Mouse (Mus musculus) erythroid progenitor cell, adult 5-6 weeks (primary cell): ENCODE results near the gene Nt5c. TPM values are rescaled to one million over a fixed set of nuclear protein-coding genes. Genes with fewer than 3 reads are reported as not detected.
A peak's percentile ranks its signal among the peaks of the same experiment; 100 is the strongest.
"Not testable (repeated sequence)": the region's sequence is repeated elsewhere in the genome, so short reads cannot be mapped to it uniquely, and the experiment has no call there.

Source experiments
- ATAC-seq: replicated peaks from 2 replicates; pipeline ENCODE4 v1.8.0; 2016; ENCODE audit warnings: moderate number of reproducible peaks, mild to moderate bottlenecking, moderate TSS enrichment, inconsistent platforms; ENCODE audit not compliant: poor library complexity, low FRiP score, severe bottlenecking
- total RNA-seq, 2 experiments: library from RNA; stranded (forward) in 1 of 2; stranded (reverse) in 1 of 2; fragments of 150-400 nt in 1 of 2; fragments of 186-747, 209-891 nt in 1 of 2; gene quantifications; 2 replicates each; pipeline versions ENCODE4 v1.2.3 to v1.2.4; 2015 to 2017; ENCODE audit warnings: low replicate concordance in 2 of 2

Gene Nt5c
- total RNA-seq, 2 experiments from 2014 or later, result 13.0 to 37.2 TPM

DNA sequence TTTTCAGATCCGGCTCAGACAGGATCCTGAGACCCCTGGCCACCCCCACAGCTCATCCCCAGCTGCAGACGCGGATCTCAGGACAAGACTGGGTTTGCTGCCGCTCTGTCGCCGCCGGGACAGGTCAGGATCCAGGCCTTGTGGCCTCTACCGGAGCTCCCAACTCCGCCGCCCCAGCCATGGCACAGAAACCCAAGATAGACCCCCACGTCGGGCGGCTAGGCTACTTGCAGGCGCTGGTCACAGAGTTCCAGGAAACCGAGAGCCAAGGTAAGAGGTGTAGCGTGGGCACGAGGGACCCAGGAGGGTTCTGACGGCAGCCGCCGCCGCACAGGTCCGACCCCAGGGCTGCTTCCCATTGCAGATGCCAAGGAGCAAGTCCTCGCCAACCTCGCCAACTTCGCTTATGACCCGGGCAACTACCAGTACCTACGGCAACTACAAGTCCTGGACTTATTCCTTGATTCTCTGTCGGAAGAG, 15.9 kb downstream of the Nt5c start:
- ATAC-seq, result peak; percentile 47

DNA sequence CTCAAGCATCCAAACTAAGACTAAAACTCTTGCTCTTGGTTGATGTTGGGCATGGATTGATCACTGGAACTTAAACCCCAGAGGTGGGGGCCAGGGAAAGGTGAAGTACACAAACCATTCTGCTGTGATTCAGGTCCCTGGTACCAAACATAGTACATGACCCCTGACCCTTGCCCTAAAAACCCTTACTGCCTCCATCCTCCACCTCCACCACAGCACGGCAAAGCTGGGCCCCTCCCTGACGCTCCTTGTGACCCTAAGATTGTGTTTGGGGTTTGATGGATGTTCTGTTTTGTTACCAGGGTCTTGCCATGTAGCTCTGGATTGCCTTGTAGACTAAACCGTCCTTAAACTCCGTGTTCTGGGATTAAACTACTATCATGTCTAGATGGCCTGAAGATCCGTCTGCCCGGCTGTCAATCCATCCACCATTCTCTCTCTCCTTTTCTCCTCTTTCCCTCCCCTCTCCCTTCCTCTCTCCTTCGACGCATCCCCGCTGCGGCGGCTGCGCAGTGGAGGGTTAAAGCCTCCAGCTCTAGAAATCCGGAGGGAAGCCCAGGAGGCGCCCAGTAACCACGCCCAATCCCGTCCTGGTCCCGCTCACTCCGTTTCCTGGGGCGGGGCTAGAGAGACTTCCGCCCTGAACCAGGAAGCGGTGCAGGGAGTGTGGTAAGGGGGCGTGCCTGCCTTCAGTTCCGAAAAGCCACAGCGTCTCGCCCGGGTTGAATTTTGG, 16.5 kb downstream of the Nt5c start, which contains the start of gene Armc7:
Gene Armc7, plus strand, starts transcription at position 643 of the 733 bp plus-strand sequence.
- ATAC-seq, result peak; percentile 91

DNA sequence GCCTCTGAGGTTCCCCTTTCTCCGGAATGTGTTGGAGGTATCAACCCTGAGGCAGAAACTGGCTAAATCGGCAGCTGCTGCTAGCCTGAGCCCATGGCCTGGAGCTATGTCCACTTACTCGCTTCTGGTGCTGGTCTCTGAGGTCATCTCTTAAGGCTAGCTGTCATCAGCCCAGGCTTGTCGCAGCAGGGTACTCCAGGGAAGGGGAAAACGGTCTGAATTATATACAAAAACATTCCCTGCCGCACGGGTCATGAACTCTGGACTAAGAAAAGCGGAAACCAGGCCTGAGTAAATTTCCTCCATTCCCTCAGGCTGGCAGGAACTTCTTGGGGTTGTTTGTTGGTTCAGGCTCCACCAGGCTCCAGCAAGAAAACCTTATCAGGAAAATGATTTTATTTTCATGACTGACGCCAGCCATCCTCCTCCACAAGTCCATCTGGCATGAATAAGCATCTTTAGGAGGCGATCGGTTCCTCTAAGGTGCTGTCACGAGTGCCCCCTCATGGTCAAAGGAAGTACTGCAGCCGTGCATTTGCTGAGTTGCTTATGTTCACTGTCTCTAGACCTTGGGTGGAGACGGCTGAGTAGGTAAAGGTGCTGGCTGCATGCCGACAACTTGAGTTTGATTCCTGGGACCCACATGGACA, 17.9 kb downstream of the Nt5c start:
- peak; percentile 70 for ATAC-seq

DNA sequence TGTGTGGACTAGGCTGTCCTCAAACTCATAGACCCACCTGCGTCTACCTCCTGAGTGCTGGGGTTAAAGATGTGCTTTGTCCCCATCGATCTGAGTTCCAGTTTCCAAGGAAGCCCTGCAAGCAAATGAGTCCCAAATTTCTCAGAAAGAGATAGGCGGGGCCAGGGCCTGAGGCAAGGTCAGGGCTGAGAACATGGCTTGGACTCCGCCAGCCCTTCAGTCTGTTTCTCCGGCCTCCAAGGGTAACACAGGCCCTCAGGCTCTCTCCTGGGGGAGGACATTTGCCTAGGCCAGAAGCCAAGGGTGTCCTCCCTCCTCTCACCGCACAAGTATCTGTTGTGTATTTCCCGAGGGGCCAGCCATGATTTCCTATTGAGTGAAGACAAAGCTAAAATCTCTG, 19.5 kb downstream of the Nt5c start:
- no peak for ATAC-seq

DNA sequence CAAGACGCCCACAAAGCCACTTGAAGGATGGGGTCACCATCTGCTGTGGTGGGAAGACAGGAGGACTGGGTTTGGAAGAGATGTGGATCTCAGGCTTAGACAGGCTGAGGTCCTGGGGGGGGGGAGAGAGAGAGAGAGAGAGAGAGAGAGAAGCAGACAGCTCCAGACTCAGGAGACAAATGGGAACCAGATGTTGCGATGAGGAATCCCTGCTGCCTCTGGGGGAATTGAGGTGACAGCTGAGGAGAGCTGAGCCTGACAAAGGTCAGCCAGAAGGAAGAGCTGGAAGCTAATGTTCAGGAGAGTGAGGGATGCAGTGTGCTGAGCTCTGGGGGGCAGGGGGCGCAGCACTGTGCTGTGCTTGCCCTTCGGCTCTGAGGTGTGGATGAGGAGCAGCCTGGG, 24.4 kb downstream of the Nt5c start:
- no peak for ATAC-seq

DNA sequence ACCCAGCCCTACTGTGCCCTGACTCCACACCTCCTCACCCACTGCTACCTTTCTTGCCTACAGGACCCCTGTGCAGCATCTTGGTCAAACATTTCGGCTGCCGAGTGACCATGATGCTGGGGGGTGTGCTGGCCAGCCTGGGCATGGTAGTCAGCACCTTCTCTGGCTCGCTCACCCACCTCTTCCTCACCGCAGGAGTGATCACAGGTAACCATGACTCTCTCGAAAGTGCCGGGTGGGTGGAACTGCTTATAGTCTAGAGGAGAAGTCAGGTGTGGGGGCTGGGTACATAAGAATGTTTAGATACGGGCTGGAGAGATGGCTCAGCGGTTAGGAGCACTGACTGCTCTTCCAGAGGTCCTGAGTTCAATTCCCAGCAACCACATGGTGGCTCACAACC, 26.8 kb downstream of the Nt5c start:
- ATAC-seq, result no peak

DNA sequence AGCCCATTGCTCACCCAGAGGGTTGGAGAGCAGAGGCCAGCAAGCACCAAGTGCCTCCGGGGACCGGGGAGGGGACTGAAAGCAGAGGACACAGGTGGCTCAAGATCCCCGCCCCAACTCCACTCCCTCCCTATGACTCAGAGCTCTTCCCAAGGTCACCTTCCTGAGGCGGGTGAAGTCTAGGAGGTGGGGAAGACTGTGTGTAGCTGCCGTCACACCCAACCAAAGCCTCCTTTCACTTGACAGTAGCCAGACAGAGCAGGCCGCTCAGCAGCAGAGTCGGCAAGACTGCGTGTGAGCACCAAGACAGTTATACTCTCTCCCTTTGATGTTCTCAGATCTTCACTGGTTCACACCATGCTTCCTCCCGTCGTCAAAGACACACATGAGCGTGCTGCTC, 28.3 kb downstream of the Nt5c start:
- ATAC-seq, result no peak

DNA sequence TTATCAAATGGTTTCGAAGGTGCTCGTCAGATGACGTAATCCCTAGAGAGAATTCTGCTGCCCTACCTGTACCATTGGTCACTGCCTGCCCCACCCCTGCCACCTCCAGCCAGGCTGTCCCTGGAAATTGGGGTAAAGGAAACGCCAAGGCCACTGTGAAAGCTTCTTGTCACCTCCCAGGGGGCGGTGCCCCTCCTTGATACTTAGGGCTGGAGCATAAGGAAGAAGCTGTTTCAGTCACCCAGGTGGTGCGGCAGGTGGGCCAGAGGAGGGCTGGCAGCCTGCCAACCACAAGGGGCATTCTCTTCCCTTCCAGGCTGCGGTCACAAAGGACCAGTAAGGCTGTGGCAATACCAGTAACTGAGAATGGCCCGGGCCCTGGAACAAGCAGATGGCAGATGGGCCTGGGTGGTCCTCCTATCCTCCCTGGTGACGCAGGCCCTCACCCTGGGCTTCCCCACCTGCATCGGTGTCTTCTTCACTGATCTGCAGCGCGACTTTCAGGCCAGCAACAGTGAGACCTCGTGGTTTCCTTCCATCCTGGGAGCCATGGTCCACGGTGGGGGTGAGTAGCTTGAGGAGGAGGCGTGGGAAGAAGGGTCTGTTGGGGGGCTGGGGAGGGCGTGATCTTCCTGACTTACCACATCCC, 29.3 kb downstream of the Nt5c start, which contains the start of gene Slc16a5:
Gene Slc16a5, plus strand, starts transcription at position 232 of the 649 bp plus-strand sequence.
- ATAC-seq, result no peak; the same call in 1 of the 2 replicates

DNA sequence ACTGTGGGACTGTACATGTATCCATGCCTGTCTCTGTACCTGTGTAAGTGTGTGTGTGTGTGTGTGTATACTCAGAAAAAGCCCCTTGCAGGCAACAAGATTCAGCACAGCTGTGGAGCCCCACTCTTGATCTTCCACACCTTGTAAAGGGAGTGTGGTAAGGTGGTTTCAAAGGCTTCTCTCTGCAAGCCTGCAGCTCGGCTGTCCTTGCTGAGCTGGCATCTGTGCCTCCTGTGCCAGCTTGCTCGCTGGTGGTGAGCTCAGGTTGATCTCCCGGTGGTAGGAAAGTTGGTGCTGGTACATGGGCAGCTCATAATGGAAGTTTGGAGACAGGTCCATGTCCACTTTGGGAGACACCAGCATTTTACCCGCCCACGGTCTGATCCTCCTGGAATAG, 29.8 kb downstream of the Nt5c start:
- ATAC-seq, result no peak

DNA sequence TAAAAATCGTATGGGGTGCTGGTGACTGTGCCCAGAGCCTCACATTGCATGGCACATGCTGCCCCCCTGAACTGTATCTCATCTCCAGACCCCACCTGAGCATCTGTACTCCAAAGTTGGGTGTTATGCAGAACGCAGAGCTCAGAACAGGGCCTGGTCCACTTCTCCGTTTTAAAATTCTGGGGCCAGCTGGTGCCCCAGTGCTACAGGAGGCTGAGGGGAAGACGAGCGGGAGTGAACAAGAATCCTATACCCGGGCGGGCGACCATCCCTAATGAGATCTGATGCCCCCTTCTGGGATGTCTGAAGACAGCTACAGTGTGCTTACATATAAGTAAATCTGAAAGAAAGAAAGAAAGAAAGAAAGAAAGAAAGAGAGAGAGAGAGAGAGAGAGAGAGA, 30.7 kb downstream of the Nt5c start:
- ATAC-seq, result no peak

DNA sequence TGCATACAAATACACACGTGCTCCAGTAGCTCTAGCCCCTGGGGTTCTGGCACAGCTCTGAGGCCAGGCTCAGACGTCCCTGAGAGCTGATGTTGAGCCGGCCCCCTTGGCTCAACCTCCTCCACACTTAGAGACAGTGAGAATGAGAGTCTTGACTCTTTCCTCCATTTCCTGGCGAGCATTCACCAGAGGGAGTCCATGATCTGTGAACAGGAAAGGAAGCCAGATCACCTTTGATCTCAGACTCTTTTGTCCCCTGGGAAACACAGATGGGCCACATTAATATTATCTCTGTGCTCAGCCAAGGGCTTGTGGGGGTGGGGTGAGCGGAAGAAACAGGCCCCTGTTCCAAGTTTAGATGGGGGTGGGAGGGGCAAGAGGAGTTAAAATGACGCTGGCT, 34.3 kb downstream of the Nt5c start:
- ATAC-seq, result no peak

DNA sequence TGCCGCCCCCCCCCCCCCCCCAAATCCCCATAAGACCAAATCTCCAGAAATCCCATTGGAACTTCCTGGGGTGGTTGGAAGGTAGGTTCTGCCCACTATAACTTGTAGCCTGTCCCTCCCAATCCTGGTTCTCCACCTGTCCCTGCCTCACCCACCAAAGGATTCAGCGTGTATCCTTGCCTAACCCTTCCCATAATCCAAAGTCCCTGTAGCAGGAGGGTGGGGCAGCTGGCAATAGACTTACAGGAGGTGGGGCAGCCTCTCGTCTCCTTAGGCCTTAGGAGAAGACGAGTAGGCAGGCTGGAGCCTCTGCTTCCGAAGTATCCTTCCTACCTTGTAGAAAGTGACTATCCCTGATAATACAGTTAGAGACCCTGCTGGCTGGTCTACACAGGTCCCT, 35.5 kb downstream of the Nt5c start:
- no peak for ATAC-seq

DNA sequence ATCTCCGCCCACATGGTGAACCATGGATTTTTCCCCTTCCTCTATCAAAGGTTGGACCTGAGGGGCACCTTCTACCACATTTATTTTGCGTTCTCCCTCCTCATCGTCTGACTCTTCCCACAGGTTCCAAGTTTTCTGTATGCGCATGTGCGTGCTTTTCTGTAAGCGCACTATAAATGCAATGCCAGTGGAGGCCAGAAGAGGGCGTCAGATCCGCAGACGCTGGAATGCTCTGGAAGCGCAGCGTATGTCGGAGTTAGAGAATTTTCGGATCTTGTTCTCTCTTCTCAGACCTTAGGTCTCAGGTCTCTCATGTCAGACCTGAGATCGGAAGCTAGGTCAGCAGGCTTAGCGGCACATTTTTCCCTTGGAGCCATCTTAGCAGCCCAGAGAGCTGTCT, 36.0 kb downstream of the Nt5c start:
- ATAC-seq, result no peak

DNA sequence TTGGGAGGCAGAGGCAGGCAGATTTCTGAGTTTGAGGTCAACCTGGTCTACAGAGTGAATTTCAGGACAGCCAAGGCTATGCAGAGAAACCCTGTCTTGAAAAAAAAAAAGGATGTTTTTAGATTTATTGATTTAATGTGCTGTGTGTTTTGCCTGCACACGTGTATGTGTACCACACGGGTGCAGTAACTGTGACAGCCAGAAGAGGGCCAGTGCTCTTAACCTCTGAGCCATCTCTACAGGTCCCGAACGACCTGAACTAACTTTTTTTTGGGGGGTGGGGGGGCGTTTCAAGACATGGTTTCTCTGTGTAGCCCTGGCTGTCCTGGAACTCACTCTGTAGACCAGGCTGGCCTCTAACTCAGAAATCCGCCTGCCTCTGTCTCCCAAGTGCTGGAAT, 36.8 kb downstream of the Nt5c start:
- not testable (repeated sequence) for ATAC-seq

DNA sequence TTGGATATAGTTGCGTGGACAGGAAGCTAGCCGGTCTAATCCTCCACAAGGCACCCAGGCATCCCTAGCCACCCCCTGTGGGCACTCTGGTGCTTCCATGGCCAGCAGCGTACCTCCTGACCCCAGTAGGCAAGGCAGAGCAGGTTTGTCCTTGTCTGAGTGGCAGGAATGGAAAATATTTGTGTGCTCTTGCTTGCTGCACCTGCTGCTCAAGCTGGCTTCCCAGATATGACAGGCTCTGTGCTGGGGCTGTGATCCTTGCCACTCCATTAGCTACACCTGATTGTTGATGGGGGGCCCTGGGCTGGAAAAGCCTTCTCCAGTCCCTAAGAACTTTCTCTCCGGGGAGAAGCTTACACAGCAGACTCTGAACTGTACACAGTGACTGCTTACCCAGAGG, 38.4 kb downstream of the Nt5c start:
- no peak for ATAC-seq

DNA sequence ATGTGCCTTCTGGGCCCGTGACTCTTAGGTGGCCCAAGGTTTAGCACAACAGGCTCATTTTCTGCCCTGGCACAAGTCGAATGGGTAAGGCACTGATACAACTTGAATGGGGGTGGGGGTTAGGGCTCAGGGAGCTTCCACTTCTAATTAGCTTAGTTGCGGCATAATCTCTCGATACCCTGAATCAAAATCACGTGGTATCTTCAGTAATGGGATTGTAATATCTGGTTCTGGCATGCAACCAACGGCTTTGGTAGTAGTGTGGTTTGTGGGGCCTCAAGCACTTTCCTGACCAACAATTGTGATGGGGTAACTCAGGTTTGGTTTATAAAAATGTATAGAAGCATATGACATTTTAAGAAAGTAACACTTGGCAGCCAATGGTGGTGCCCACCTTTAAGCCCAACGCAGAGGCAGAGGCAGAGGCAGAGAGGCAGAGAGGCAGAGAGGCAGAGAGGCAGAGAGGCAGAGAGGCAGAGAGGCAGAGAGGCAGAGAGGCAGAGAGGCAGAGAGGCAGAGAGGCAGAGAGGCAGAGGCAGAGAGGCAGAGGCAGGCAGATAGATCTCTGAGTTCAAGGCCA, 39.3 kb downstream of the Nt5c start:
- ATAC-seq, result no peak

DNA sequence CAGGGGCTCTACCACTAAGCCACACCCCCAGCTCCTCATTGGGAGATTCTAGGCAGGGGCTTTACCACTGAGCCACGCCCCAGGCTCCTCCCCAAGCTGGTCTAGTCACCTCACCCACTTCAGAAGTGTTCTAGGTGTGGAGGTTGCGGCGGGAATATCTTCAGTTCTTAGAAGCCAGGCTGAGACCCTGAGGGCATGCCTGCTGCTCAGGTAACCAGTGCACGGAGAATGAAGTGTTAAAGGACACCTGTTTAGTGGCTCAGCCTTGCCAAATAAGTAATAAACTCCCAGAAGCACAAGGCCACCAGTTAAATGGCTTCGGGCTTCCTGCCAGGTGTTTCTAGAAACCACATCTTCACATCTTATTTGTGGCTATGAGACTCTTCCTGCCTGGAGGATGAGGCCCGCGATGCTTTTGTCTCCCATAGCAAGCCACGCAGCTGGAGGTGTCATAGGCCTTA, 39.9 kb downstream of the Nt5c start:
- no peak for ATAC-seq

DNA sequence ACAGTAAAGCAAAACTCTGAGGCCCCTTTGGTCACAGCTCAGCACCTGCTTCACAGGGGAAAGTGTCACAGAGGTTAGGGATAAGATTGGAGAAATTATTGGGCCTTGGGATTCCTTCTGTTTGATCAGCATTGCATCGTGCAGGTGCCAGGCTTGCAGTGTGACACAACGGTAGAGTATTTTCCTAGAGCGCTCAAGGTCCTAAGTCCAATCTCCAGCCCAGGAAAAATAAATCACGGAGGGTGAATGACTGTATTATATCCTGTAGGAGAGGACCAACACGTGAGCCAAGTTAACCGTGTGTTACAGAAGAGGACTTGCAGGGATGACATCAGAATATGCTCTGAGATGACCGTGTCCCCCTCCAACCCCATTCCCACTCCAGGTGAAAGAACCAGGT, 41.5 kb downstream of the Nt5c start:
- no peak for ATAC-seq

DNA sequence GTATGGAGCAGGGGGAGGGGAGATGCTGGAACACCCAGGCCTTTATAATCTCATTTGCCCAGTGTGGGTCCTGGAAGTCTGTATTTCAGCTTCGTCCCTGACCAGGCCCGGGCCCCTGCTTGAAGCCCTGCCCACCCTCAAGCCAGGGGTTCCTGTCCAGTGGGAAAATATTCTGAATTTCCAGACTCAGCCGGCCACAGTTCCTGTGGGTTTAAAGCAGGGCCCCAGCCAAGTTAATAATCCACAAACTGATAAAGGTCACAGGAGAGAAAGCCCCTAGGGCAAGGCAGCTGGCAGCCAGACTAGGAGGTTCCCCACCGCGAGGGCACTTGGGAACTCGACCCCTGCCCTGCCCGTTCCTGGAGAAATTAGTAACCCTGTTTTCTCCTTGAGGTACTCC, 42.7 kb downstream of the Nt5c start:
- ATAC-seq, result no peak

DNA sequence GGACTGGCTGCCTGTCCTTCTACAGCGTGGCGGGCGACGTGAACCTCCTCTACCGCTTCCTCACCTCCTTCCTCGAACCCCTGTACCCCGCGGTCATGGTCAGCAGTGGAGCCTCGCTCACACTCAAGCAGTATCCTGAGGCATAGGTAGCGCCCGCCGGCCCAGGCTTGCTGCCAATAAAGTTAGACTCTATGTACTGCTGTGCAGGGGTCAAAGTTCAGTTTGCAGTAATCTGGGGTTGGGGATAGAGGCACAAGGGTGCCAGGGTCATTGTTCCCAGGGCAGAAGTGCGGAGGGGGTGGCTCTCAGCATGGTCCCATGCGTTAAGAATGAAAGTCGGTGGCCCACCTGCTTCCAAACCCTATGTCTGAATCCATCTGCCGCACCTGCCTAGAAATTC, 43.6 kb downstream of the Nt5c start:
- no peak for ATAC-seq
